34 mouse cellular contexts compared by ENCODE assay signal in genomic region chr15:10263420-10263819, GRCm38 (mm10).
"Had no signal": no experiment of that assay in that cellular context is flagged by ENCODE, and none has a peak within 500 bp of the region (broad histone marks: within the 10 kb centered on the region; RNA-seq: fewer than 3 reads in every experiment).

No protein-coding gene starts in this region.

- H3K4me3 ChIP-seq: heart, embryonic 10.5 days; heart, embryonic 12.5 days; heart, embryonic 13.5 days; heart, embryonic 15.5 days; hindbrain, embryonic 10.5 days; hindbrain, embryonic 12.5 days; hindbrain, embryonic 13.5 days; hindbrain, embryonic 15.5 days; intestine, embryonic 15.5 days; kidney, embryonic 15.5 days; layer of hippocampus, adult 2 months had no signal

- ATAC-seq: hindbrain, embryonic 16.5 days; hindbrain, postnatal 0 days; inflammation-experienced regulatory T-cells, adult 6 months; intestine, embryonic 15.5 days; intestine, embryonic 16.5 days; intestine, postnatal 0 days had no signal

- H3K36me3 ChIP-seq: heart, embryonic 10.5 days; heart, embryonic 12.5 days; heart, embryonic 13.5 days; heart, embryonic 15.5 days; hindbrain, embryonic 10.5 days; hindbrain, embryonic 12.5 days; hindbrain, embryonic 13.5 days; hindbrain, embryonic 15.5 days; intestine, embryonic 15.5 days; kidney, embryonic 15.5 days had no signal

- H3K27me3 ChIP-seq: heart, embryonic 12.5 days; heart, embryonic 13.5 days; heart, embryonic 15.5 days; hindbrain, embryonic 12.5 days; hindbrain, embryonic 13.5 days; hindbrain, embryonic 15.5 days; intestine, embryonic 15.5 days; kidney, embryonic 15.5 days had no signal

- H3K9me3 ChIP-seq: heart, embryonic 10.5 days; heart, embryonic 12.5 days; heart, embryonic 13.5 days; heart, embryonic 15.5 days; hindbrain, embryonic 10.5 days; hindbrain, embryonic 12.5 days; hindbrain, embryonic 13.5 days; hindbrain, embryonic 15.5 days; intestine, embryonic 15.5 days; kidney, embryonic 15.5 days had no signal

- H3K4me2 ChIP-seq: heart, embryonic 11.5 days; heart, embryonic 12.5 days; heart, embryonic 13.5 days; heart, embryonic 15.5 days; hindbrain, embryonic 12.5 days; hindbrain, embryonic 13.5 days; hindbrain, embryonic 14.5 days; hindbrain, embryonic 15.5 days; intestine, embryonic 15.5 days; kidney, embryonic 15.5 days had no signal

- H3K4me1 ChIP-seq: heart, embryonic 10.5 days; heart, embryonic 12.5 days; heart, embryonic 13.5 days; heart, embryonic 15.5 days; hindbrain, embryonic 10.5 days; hindbrain, embryonic 12.5 days; hindbrain, embryonic 13.5 days; hindbrain, embryonic 15.5 days; intestine, embryonic 15.5 days; kidney, embryonic 15.5 days had no signal

- H3K9ac ChIP-seq: heart, embryonic 12.5 days; heart, embryonic 13.5 days; heart, embryonic 15.5 days; hindbrain, embryonic 12.5 days; hindbrain, embryonic 13.5 days; hindbrain, embryonic 14.5 days; hindbrain, embryonic 15.5 days; intestine, embryonic 15.5 days; kidney, embryonic 15.5 days had no signal

- H3K27ac ChIP-seq: heart, embryonic 10.5 days; heart, embryonic 13.5 days; heart, embryonic 15.5 days; hindbrain, embryonic 10.5 days; hindbrain, embryonic 12.5 days; hindbrain, embryonic 13.5 days; hindbrain, embryonic 14.5 days; hindbrain, embryonic 15.5 days; hindbrain, postnatal 0 days; intestine, embryonic 15.5 days; kidney, embryonic 15.5 days; kidney, postnatal 0 days; layer of hippocampus, adult 2 months had no signal

- DNase-seq: heart, postnatal 10 days; heart, postnatal 14 days; heart, postnatal 36 days; heart, postnatal 4 days; kidney, adult 11 months; kidney, adult 18-20 months; kidney, adult 2 months; kidney, adult 8-10 months; kidney, postnatal 10 days; kidney, postnatal 14 days; kidney, postnatal 25 days; kidney, postnatal 36 days; kidney, postnatal 4 days; layer of hippocampus, adult 9-11 months; layer of hippocampus, postnatal 36 days had no signal
